Mouse (Mus musculus): ENCODE measurements around the gene Grb10.

DNA sequence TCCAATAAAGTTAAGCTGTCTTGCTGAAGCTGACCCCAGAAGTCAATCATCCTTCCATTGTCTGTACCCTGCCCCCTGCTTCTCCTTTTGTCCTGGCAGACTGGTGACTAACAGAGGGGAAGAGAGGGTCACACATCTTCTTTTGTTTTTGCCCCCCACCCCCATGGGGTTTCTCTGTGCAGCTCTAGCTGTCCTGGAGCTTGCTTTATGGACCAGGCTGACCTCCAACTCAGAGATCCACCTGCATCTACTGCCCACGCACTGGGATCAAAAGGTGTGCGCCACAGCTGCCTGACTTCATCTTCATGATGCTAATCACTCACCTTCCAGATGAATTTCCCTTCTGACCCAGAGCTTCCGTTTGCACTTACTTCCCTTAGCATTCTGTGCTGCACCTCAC lies 114.6 kb downstream of the Grb10 start:
- TF ChIP-seq POLR2A (IDR thresholded peaks at IDR 0.05; ENCODE audit: extremely low read depth, insufficient read depth, low read length) (no peak), CTCF (IDR thresholded peaks at IDR 0.05; ENCODE audit: extremely low read depth, insufficient read depth, low read length) (no peak)

All from cortical plate, adult 2 months (tissue).